Mouse (Mus musculus): ENCODE measurements around the gene Os9. TPM values are rescaled to one million over a fixed set of nuclear protein-coding genes. Genes with fewer than 3 reads are reported as not detected.
"Not testable (repeated sequence)": the region's sequence is repeated elsewhere in the genome, so short reads cannot be mapped to it uniquely, and the experiment has no call there.

The Os9 gene
- polyA plus RNA-seq, 1 experiment from 2014 or later, result 48.0 TPM

- Histone ChIP-seq H3K9me3 (no peaks in the 10 kb centered on the region), H3K4me2 (peak within 1 kb of the TSS; percentile 95), H3K36me3 (peaks cover 33% of the 10 kb centered on the region), H3K4me1 (peaks cover 32% of the 10 kb centered on the region), H3K9ac (peak within 1 kb of the TSS; percentile 89), H3K4me3 (peak within 1 kb of the TSS; percentile 84), H3K27ac (replicated peaks) (peak within 1 kb of the TSS; percentile 92), H3K27me3 (replicated peaks) (peaks cover 13% of the 10 kb centered on the region)
- ATAC-seq (ENCODE audit: extremely low read depth, insufficient number of reproducible peaks, low FRiP score, low TSS enrichment), result peak; percentile 72; the same call in 1 of the 2 replicates
- WGBS, result 2% methylated on average over 36 of the region's 36 CpGs
Observed at GRCm38 (mm10) chr10:127070190-127071121, 50.5 kb downstream of the Os9 start, which contains the start of gene Tspan31. TSS of gene Tspan31 (minus strand) at chr10:127070264.

- 0 out of 2 replicates have a peak, but pooled peaks have one; percentile 7 for ATAC-seq (ENCODE audit: extremely low read depth, insufficient number of reproducible peaks, low FRiP score, low TSS enrichment)
- Histone ChIP-seq H3K27ac (replicated peaks) (peak overlapping the region; percentile 92), H3K4me2 (peak overlapping the region; percentile 95), H3K4me3 (peak overlapping the region; percentile 84), H3K4me1 (peaks cover 41% of the 10 kb centered on the region), H3K27me3 (replicated peaks) (peaks cover 5% of the 10 kb centered on the region; the same call in 1 of the 2 replicates), H3K9ac (peak overlapping the region; percentile 89), H3K36me3 (peaks cover 42% of the 10 kb centered on the region), H3K9me3 (no peaks in the 10 kb centered on the region)
- WGBS, result 7% methylated on average over 30 of the region's 30 CpGs
Observed at GRCm38 (mm10) chr10:127069281-127070189, 51.4 kb downstream of the Os9 start.

- 79% methylated on average over 9 of the region's 9 CpGs for WGBS
- H3K27ac ChIP-seq (replicated peaks), result peak overlapping the region; percentile 92; the same call in 1 of the 2 replicates
- H3K4me3 ChIP-seq, result peak overlapping the region; percentile 84
- H3K9ac ChIP-seq, result peak overlapping the region; percentile 89
- peaks cover 43% of the 10 kb centered on the region for H3K36me3 ChIP-seq
- H3K4me2 ChIP-seq, result peak overlapping the region; percentile 95
- peaks cover 2% of the 10 kb centered on the region; the same call in 1 of the 2 replicates for H3K27me3 ChIP-seq (replicated peaks)
- H3K4me1 ChIP-seq, result peaks cover 43% of the 10 kb centered on the region
- no peak for ATAC-seq (ENCODE audit: extremely low read depth, insufficient number of reproducible peaks, low FRiP score, low TSS enrichment)
- H3K9me3 ChIP-seq, result no peaks in the 10 kb centered on the region
Observed at GRCm38 (mm10) chr10:127068360-127069038, 52.4 kb downstream of the Os9 start.

- Histone ChIP-seq H3K27ac (replicated peaks) (no peak overlapping the region), H3K36me3 (peaks cover 43% of the 10 kb centered on the region), H3K27me3 (replicated peaks) (peaks cover 10% of the 10 kb centered on the region), H3K9ac (no peak overlapping the region), H3K9me3 (no peaks in the 10 kb centered on the region), H3K4me1 (peaks cover 51% of the 10 kb centered on the region), H3K4me3 (no peak overlapping the region), H3K4me2 (no peak overlapping the region)
- no peak for ATAC-seq (ENCODE audit: extremely low read depth, insufficient number of reproducible peaks, low FRiP score, low TSS enrichment)
- WGBS, result 87% methylated on average over 14 of the region's 14 CpGs
Observed at GRCm38 (mm10) chr10:127066519-127067018, 54.4 kb downstream of the Os9 start.

GRCm38 (mm10) chr10:127065981-127066380 lies 55.0 kb downstream of the Os9 start:
- WGBS, result 47% methylated on average over 9 of the region's 9 CpGs
- H3K9me3 ChIP-seq, result no peaks in the 10 kb centered on the region
- ATAC-seq (ENCODE audit: extremely low read depth, insufficient number of reproducible peaks, low FRiP score, low TSS enrichment), result no peak
- H3K27ac ChIP-seq (replicated peaks), result peak overlapping the region; percentile 30; the same call in 1 of the 2 replicates
- H3K36me3 ChIP-seq, result peaks cover 43% of the 10 kb centered on the region
- H3K27me3 ChIP-seq (replicated peaks), result peaks cover 15% of the 10 kb centered on the region
- H3K4me3 ChIP-seq, result no peak overlapping the region
- H3K4me1 ChIP-seq, result peaks cover 47% of the 10 kb centered on the region
- H3K9ac ChIP-seq, result no peak overlapping the region
- no peak overlapping the region for H3K4me2 ChIP-seq

- Histone ChIP-seq H3K4me1 (peaks cover 48% of the 10 kb centered on the region), H3K4me3 (peak overlapping the region; percentile 66), H3K36me3 (peaks cover 43% of the 10 kb centered on the region), H3K27ac (replicated peaks) (peak overlapping the region; percentile 81), H3K9ac (peak overlapping the region; percentile 92), H3K4me2 (peak overlapping the region; percentile 89), H3K9me3 (no peaks in the 10 kb centered on the region), H3K27me3 (replicated peaks) (peaks cover 33% of the 10 kb centered on the region)
- no peak for ATAC-seq (ENCODE audit: extremely low read depth, insufficient number of reproducible peaks, low FRiP score, low TSS enrichment)
- 12% methylated on average over 37 of the region's 37 CpGs for WGBS
Observed at GRCm38 (mm10) chr10:127063913-127064870, 56.7 kb downstream of the Os9 start.

GRCm38 (mm10) chr10:127063239-127063872 lies 57.6 kb downstream of the Os9 start, which contains the start of gene Cdk4:
TSS of gene Cdk4 (plus strand) at chr10:127063534.
- H3K4me3 ChIP-seq, result peak within 1 kb of the TSS; percentile 66
- H3K9me3 ChIP-seq, result no peaks in the 10 kb centered on the region
- WGBS, result under 1% methylated on average over 46 of the region's 46 CpGs
- H3K27ac ChIP-seq (replicated peaks), result peak within 1 kb of the TSS; percentile 81
- peaks cover 39% of the 10 kb centered on the region for H3K36me3 ChIP-seq
- H3K9ac ChIP-seq, result peak within 1 kb of the TSS; percentile 92
- ATAC-seq (ENCODE audit: extremely low read depth, insufficient number of reproducible peaks, low FRiP score, low TSS enrichment), result peak; percentile 90
- H3K27me3 ChIP-seq (replicated peaks), result peaks cover 41% of the 10 kb centered on the region
- peaks cover 48% of the 10 kb centered on the region for H3K4me1 ChIP-seq
- peak within 1 kb of the TSS; percentile 89 for H3K4me2 ChIP-seq

- Histone ChIP-seq H3K36me3 (peaks cover 30% of the 10 kb centered on the region), H3K27ac (replicated peaks) (no peak overlapping the region), H3K27me3 (replicated peaks) (peaks cover 50% of the 10 kb centered on the region), H3K4me3 (no peak overlapping the region), H3K9me3 (no peaks in the 10 kb centered on the region), H3K4me2 (peak overlapping the region; percentile 69), H3K4me1 (peaks cover 52% of the 10 kb centered on the region), H3K9ac (no peak overlapping the region)
- 61% methylated on average over 5 of the region's 5 CpGs for WGBS
- no peak for ATAC-seq (ENCODE audit: extremely low read depth, insufficient number of reproducible peaks, low FRiP score, low TSS enrichment)
Observed at GRCm38 (mm10) chr10:127062503-127062902, 58.4 kb downstream of the Os9 start.

GRCm38 (mm10) chr10:127062101-127062500 lies 58.8 kb downstream of the Os9 start:
- Histone ChIP-seq H3K4me1 (peaks cover 52% of the 10 kb centered on the region), H3K36me3 (peaks cover 26% of the 10 kb centered on the region), H3K27me3 (replicated peaks) (peaks cover 54% of the 10 kb centered on the region)
- H3K4me3 ChIP-seq; H3K27ac ChIP-seq (replicated peaks); H3K9ac ChIP-seq; H3K4me2 ChIP-seq; ATAC-seq (ENCODE audit: extremely low read depth, insufficient number of reproducible peaks, low FRiP score, low TSS enrichment); H3K9me3 ChIP-seq: not testable (repeated sequence)
- WGBS, result 83% methylated on average over 4 of the region's 4 CpGs
